In the genomic region with DNA sequence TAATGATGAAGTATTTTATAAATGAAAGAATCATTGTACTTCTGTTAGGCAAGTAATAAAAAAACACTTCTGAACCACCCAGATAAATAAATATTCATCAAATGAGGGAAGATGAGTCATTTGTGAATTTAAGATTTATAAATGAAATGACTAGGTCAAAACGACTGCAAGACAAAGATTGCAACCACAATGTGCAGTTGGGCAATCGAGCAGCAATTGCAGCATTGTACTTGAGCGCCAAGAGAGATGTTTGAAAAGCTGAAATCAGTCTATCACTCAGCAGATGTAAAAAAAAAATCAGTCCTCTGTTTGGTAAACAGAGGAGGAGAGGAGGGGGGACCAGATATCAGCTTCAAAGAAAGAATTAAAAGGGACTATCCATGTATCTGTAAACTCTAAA, we compare ENCODE assay signal across 30 mouse cellular contexts. TPM values are rescaled to one million over a fixed set of nuclear protein-coding genes. Genes with fewer than 3 reads are reported as not detected.
DNase-seq lines count a peak whose midpoint lies in the region; ATAC-seq and TF ChIP-seq lines count a peak whose summit lies in the region.
"Had no signal": no experiment of that assay in that cellular context is flagged by ENCODE, and none has a peak within 500 bp of the region (broad histone marks: within the 10 kb centered on the region; RNA-seq: fewer than 3 reads in every experiment).

No protein-coding gene starts in this region.

- H3K27me3 ChIP-seq in lung, postnatal 0 days (replicated peaks; ENCODE audit: insufficient read depth, low read length), result no peaks in the 10 kb centered on the region
- no peaks in the 10 kb centered on the region for H3K27me3 ChIP-seq in midbrain, postnatal 0 days (ENCODE audit: insufficient read depth, low read length)
- H3K27me3 ChIP-seq: embryonic facial prominence, embryonic 15.5 days; forebrain, embryonic 15.5 days; hindbrain, embryonic 15.5 days; kidney, embryonic 15.5 days; limb, embryonic 15.5 days; liver, embryonic 15.5 days; megakaryocyte, embryonic 14.5 days; midbrain, embryonic 12.5 days had no signal

- no peak for ATAC-seq in lung, postnatal 0 days
- no peak for ATAC-seq in midbrain, postnatal 0 days (ENCODE audit: low FRiP score)
- ATAC-seq: forebrain, embryonic 15.5 days had no signal

- H3K36me3 ChIP-seq in lung, postnatal 0 days (ENCODE audit: insufficient read depth, low read length), result no peaks in the 10 kb centered on the region
- H3K36me3 ChIP-seq in midbrain, postnatal 0 days (ENCODE audit: insufficient read depth, low read length), result no peaks in the 10 kb centered on the region
- H3K36me3 ChIP-seq: embryonic facial prominence, embryonic 10.5 days; embryonic facial prominence, embryonic 15.5 days; forebrain, embryonic 10.5 days; forebrain, embryonic 15.5 days; hindbrain, embryonic 10.5 days; hindbrain, embryonic 15.5 days; kidney, embryonic 15.5 days; limb, embryonic 10.5 days; limb, embryonic 15.5 days; liver, embryonic 15.5 days; midbrain, embryonic 12.5 days had no signal

- no peaks in the 10 kb centered on the region for H3K4me1 ChIP-seq in lung, postnatal 0 days (ENCODE audit: insufficient read depth, low read depth, low read length)
- no peaks in the 10 kb centered on the region for H3K4me1 ChIP-seq in midbrain, postnatal 0 days (ENCODE audit: insufficient read depth, low read length)
- H3K4me1 ChIP-seq: embryonic facial prominence, embryonic 10.5 days; embryonic facial prominence, embryonic 15.5 days; forebrain, embryonic 10.5 days; forebrain, embryonic 15.5 days; hindbrain, embryonic 10.5 days; hindbrain, embryonic 15.5 days; kidney, embryonic 15.5 days; liver, embryonic 15.5 days; megakaryocyte, embryonic 14.5 days; midbrain, embryonic 12.5 days had no signal

- no peak overlapping the region for H3K27ac ChIP-seq in lung, postnatal 0 days (ENCODE audit: low read length)
- no peak overlapping the region for H3K27ac ChIP-seq in midbrain, postnatal 0 days (ENCODE audit: low read depth, low read length)
- H3K27ac ChIP-seq: embryonic facial prominence, embryonic 10.5 days; embryonic facial prominence, embryonic 15.5 days; forebrain, embryonic 10.5 days; forebrain, embryonic 15.5 days; gastrocnemius, adult 2 months; hindbrain, embryonic 10.5 days; hindbrain, embryonic 15.5 days; kidney, embryonic 15.5 days; limb, embryonic 10.5 days; limb, embryonic 15.5 days; liver, embryonic 15.5 days; midbrain, embryonic 12.5 days had no signal

- no peak for TF ChIP-seq CTCF in lung, postnatal 0 days (IDR thresholded peaks at IDR 0.05)
- TF ChIP-seq CTCF in midbrain, postnatal 0 days (IDR thresholded peaks at IDR 0.05), result no peak

- no peak overlapping the region for H3K4me3 ChIP-seq in lung, postnatal 0 days (ENCODE audit: low read depth, low read length)
- H3K4me3 ChIP-seq in midbrain, postnatal 0 days (ENCODE audit: low read depth, low read length), result no peak overlapping the region
- H3K4me3 ChIP-seq: embryonic facial prominence, embryonic 10.5 days; embryonic facial prominence, embryonic 15.5 days; forebrain, embryonic 10.5 days; forebrain, embryonic 15.5 days; gastrocnemius, adult 2 months; hindbrain, embryonic 10.5 days; hindbrain, embryonic 15.5 days; kidney, embryonic 15.5 days; limb, embryonic 10.5 days; limb, embryonic 15.5 days; liver, embryonic 15.5 days; megakaryocyte, embryonic 14.5 days; midbrain, embryonic 12.5 days had no signal

- no peaks in the 10 kb centered on the region for H3K9me3 ChIP-seq in lung, postnatal 0 days (ENCODE audit: low read length)
- H3K9me3 ChIP-seq in midbrain, postnatal 0 days (ENCODE audit: low read length), result no peaks in the 10 kb centered on the region
- H3K9me3 ChIP-seq: embryonic facial prominence, embryonic 10.5 days; embryonic facial prominence, embryonic 15.5 days; forebrain, embryonic 10.5 days; forebrain, embryonic 15.5 days; hindbrain, embryonic 10.5 days; hindbrain, embryonic 15.5 days; kidney, embryonic 15.5 days; limb, embryonic 10.5 days; limb, embryonic 15.5 days; liver, embryonic 15.5 days; midbrain, embryonic 12.5 days had no signal

- TF ChIP-seq EP300 in lung, postnatal 0 days (IDR thresholded peaks at IDR 0.05), result no peak

- no peak overlapping the region for H3K4me2 ChIP-seq in lung, postnatal 0 days (replicated peaks; ENCODE audit: low read depth, low read length)
- no peak overlapping the region for H3K4me2 ChIP-seq in midbrain, postnatal 0 days (ENCODE audit: low read depth, low read length, poor library complexity, severe bottlenecking)
- H3K4me2 ChIP-seq: embryonic facial prominence, embryonic 15.5 days; forebrain, embryonic 15.5 days; hindbrain, embryonic 15.5 days; kidney, embryonic 15.5 days; limb, embryonic 15.5 days; liver, embryonic 15.5 days; lung, embryonic 14.5 days; midbrain, embryonic 12.5 days had no signal

- WGBS in lung, postnatal 0 days, result 47% methylated on average over 3 of the region's 3 CpGs
- WGBS in midbrain, postnatal 0 days, result 91% methylated on average over 3 of the region's 3 CpGs

- peak; percentile 6 for DNase-seq in lung, postnatal 36 days
- no peak for DNase-seq in lung, postnatal 0 days (ENCODE audit: low spot score)
- peak; percentile 65 for DNase-seq in adrenal gland, adult 8-10 months
- peak; percentile 23 for DNase-seq in fat pad, adult 2 months (ENCODE audit: extremely low read depth, low read depth, low spot score)
- DNase-seq in cerebellum, postnatal 36 days, result no peak
- no peak for DNase-seq in midbrain, postnatal 0 days (ENCODE audit: low spot score)
- no peak for DNase-seq in kidney, postnatal 10 days
- DNase-seq: cerebellum, adult 18-20 months; cerebellum, postnatal 14 days; gastrocnemius, adult 2 months; heart, postnatal 14 days; kidney, adult 18-20 months; kidney, postnatal 36 days; layer of hippocampus, postnatal 36 days; lung, embryonic 14.5 days; lung, postnatal 4 days; retina, postnatal 1 day; right cerebral cortex, postnatal 14 days had no signal

- H3K9ac ChIP-seq in lung, postnatal 0 days (replicated peaks; ENCODE audit: low read depth), result no peak overlapping the region
- H3K9ac ChIP-seq in midbrain, postnatal 0 days (replicated peaks; ENCODE audit: low read length, poor library complexity, severe bottlenecking), result no peak overlapping the region
- H3K9ac ChIP-seq: embryonic facial prominence, embryonic 15.5 days; forebrain, embryonic 15.5 days; hindbrain, embryonic 15.5 days; kidney, embryonic 15.5 days; limb, embryonic 15.5 days; liver, embryonic 15.5 days; lung, embryonic 14.5 days; midbrain, embryonic 12.5 days had no signal

RNA-seq across cellular contexts. Expression of gene Zfp462, which starts 34.5 kb away (rescaled TPM):
- polyA plus RNA-seq in lung, postnatal 0 days (2015; fragmentation: Nextera tagmentation; extraction: Ambion mirVana), result 1.5 and 1.8 TPM in 2 replicates
- 10 to 100 TPM; 43.7 to 73.9 (median 58.2) TPM for total RNA-seq in adrenal gland, adult 8-10 months (2022)
- total RNA-seq in midbrain, postnatal 0 days (2014; rRNA removed), result 51.5 and 55.2 TPM in 2 replicates
- 6.2 and 9.1 TPM in 2 replicates for polyA plus RNA-seq in midbrain, postnatal 0 days (2015; fragmentation: Nextera tagmentation; extraction: Ambion mirVana)

Comparison
In these comparisons a context has a peak if more than half of its experiments do, and no peak if none do; other contexts are left out.
1. DNase-seq: peak in lung, postnatal 36 days (single experiment), adrenal gland, adult 8-10 months (single experiment) and fat pad, adult 2 months (single experiment); none in lung, postnatal 0 days (single experiment), cerebellum, postnatal 36 days (0 of 2), midbrain, postnatal 0 days (single experiment) and kidney, postnatal 10 days (single experiment).